Mouse (Mus musculus) thymus, adult 2 months (tissue): Measurements from ENCODE around the gene Park7.

ENCODE experiments used
- CTCF ChIP-seq: fragments of 200-500 bp; IDR thresholded peaks from 2 replicates; pipeline ENCODE4 v1.5.1; 2012; ENCODE audit warnings: mild to moderate bottlenecking, control low read depth, low read length, moderate library complexity, borderline replicate concordance; ENCODE audit not compliant: control insufficient read depth, poor library complexity, insufficient read depth; ENCODE audit errors: extremely low read depth
- POLR2A ChIP-seq: fragments of 200-500 bp; IDR thresholded peaks from 2 replicates; pipeline ENCODE4 v1.6.1; 2012; ENCODE audit warnings: mild to moderate bottlenecking, low read length, control low read depth, moderate library complexity; ENCODE audit not compliant: control insufficient read depth, poor library complexity, insufficient read depth; ENCODE audit errors: extremely low read depth

- TF ChIP-seq POLR2A (no peak), CTCF (no peak)
Measured at GRCm38 (mm10) chr4:150849964-150850363, 64.3 kb downstream of the Park7 start.
